Mouse (Mus musculus): ENCODE results near the gene Cyp17a1.

GRCm38 (mm10) chr19:46647254-46647653 is 25.7 kb downstream of the Cyp17a1 start:
- no peak for TF ChIP-seq GATA1 (IDR thresholded peaks at IDR 0.05; ENCODE audit: borderline replicate concordance, low read length)
- TF ChIP-seq FLI1 (IDR thresholded peaks at IDR 0.05; ENCODE audit: low read length), result no peak
